8 mouse cellular contexts compared by ENCODE assay signal in genomic region chr1:171288328-171288727, GRCm38 (mm10). TPM values are rescaled to one million over a fixed set of nuclear protein-coding genes. Genes with fewer than 3 reads are reported as not detected.
DNase-seq lines count a peak whose midpoint lies in the region; ATAC-seq lines count a peak whose summit lies in the region.

No protein-coding gene starts in this region.

- peak overlapping the region; percentile 39; the same call in 1 of the 2 replicates for H3K27ac ChIP-seq in liver, embryonic 11.5 days (ENCODE audit: low read depth, low read length)
- 0 out of 2 replicates have a peak overlapping the region, but pooled peaks have one; percentile 6 for H3K27ac ChIP-seq in intestine, embryonic 16.5 days (ENCODE audit: low read length)
- H3K27ac ChIP-seq in neural tube, embryonic 13.5 days (replicated peaks): peak overlapping the region; percentile 97

- no peaks in the 10 kb centered on the region for H3K9me3 ChIP-seq in liver, embryonic 11.5 days (ENCODE audit: control insufficient read depth, low read length)
- no peaks in the 10 kb centered on the region for H3K9me3 ChIP-seq in intestine, embryonic 16.5 days (ENCODE audit: control insufficient read depth, low read length)
- no peaks in the 10 kb centered on the region for H3K9me3 ChIP-seq in neural tube, embryonic 13.5 days

- peak; percentile 26 for DNase-seq in cerebellum, adult 11-12 months
- DNase-seq in cerebellum, postnatal 14 days: no peak
- DNase-seq in liver, embryonic 11.5 days (ENCODE audit: low spot score): no peak
- no peak for DNase-seq in liver
- no peak for DNase-seq in thymus, postnatal 36 days
- no peak for DNase-seq in urinary bladder, postnatal 10 days (ENCODE audit: low spot score)

- H3K9ac ChIP-seq in liver, embryonic 11.5 days (ENCODE audit: low read depth, low read length): peak overlapping the region; percentile 99
- H3K9ac ChIP-seq in intestine, embryonic 16.5 days (ENCODE audit: low read depth, low read length): no peak overlapping the region
- H3K9ac ChIP-seq in neural tube, embryonic 13.5 days: 0 out of 2 replicates have a peak overlapping the region, but pooled peaks have one; percentile 97

- H3K27me3 ChIP-seq in liver, embryonic 11.5 days (replicated peaks; ENCODE audit: control insufficient read depth, insufficient read depth, low read length): no peaks in the 10 kb centered on the region
- H3K27me3 ChIP-seq in intestine, embryonic 16.5 days (replicated peaks; ENCODE audit: control insufficient read depth, insufficient read depth, low read length): no peaks in the 10 kb centered on the region
- no peaks in the 10 kb centered on the region for H3K27me3 ChIP-seq in neural tube, embryonic 13.5 days

- peaks cover 16% of the 10 kb centered on the region for H3K4me1 ChIP-seq in liver, embryonic 11.5 days (replicated peaks; ENCODE audit: control insufficient read depth, insufficient read depth, low read length)
- peaks cover 11% of the 10 kb centered on the region for H3K4me1 ChIP-seq in intestine, embryonic 16.5 days (ENCODE audit: control insufficient read depth, insufficient read depth, low read length)
- H3K4me1 ChIP-seq in neural tube, embryonic 13.5 days (replicated peaks): peaks cover 41% of the 10 kb centered on the region

- 62% methylated on average over 4 of the region's 4 CpGs for WGBS in liver, embryonic 11.5 days
- WGBS in intestine, embryonic 16.5 days: 61% methylated on average over 4 of the region's 4 CpGs
- 61% methylated on average over 4 of the region's 4 CpGs for WGBS in neural tube, embryonic 13.5 days

- H3K36me3 ChIP-seq in liver, embryonic 11.5 days (ENCODE audit: control insufficient read depth, insufficient read depth, low read length): peaks cover 21% of the 10 kb centered on the region; the same call in 1 of the 2 replicates
- peaks cover 8% of the 10 kb centered on the region; the same call in 1 of the 2 replicates for H3K36me3 ChIP-seq in intestine, embryonic 16.5 days (ENCODE audit: control insufficient read depth, insufficient read depth, low read length)
- H3K36me3 ChIP-seq in neural tube, embryonic 13.5 days: peaks cover 54% of the 10 kb centered on the region

- peak overlapping the region; percentile 70 for H3K4me2 ChIP-seq in liver, embryonic 11.5 days
- H3K4me2 ChIP-seq in intestine, embryonic 16.5 days (ENCODE audit: low read depth, low read length): no peak overlapping the region
- H3K4me2 ChIP-seq in neural tube, embryonic 13.5 days: peak overlapping the region; percentile 68

- no peak for ATAC-seq in liver, embryonic 11.5 days (replicated peaks; ENCODE audit: low FRiP score)
- no peak for ATAC-seq in intestine, embryonic 16.5 days
- ATAC-seq in neural tube, embryonic 13.5 days (ENCODE audit: low read depth): no peak

- peak overlapping the region; percentile 98 for H3K4me3 ChIP-seq in liver, embryonic 11.5 days (ENCODE audit: low read depth, low read length)
- H3K4me3 ChIP-seq in intestine, embryonic 16.5 days (ENCODE audit: low read length): no peak overlapping the region; the same call in 1 of the 2 replicates
- peak overlapping the region; percentile 88 for H3K4me3 ChIP-seq in neural tube, embryonic 13.5 days

RNA-seq across cellular contexts. Expression of gene Usp21, which starts 0.5 kb away (rescaled TPM):
- 51.0 and 53.1 TPM in 2 replicates for polyA plus RNA-seq in liver, embryonic 11.5 days (2014; fragmentation: Nextera tagmentation; extraction: Ambion mirVana)
- polyA plus RNA-seq in intestine, embryonic 16.5 days (2015; fragmentation: Nextera tagmentation; extraction: Ambion mirVana): 50.8 and 53.2 TPM in 2 replicates
- 89.3 and 97.3 TPM in 2 replicates for polyA plus RNA-seq in neural tube, embryonic 13.5 days (2015; fragmentation: Nextera tagmentation; extraction: Ambion mirVana)

RNA-seq across cellular contexts. Expression of gene Ufc1, which starts 6.5 kb away (rescaled TPM):
- polyA plus RNA-seq in liver, embryonic 11.5 days (2014; fragmentation: Nextera tagmentation; extraction: Ambion mirVana): 83.7 TPM in 2 replicates
- 98.8 and 103 TPM in 2 replicates for polyA plus RNA-seq in intestine, embryonic 16.5 days (2015; fragmentation: Nextera tagmentation; extraction: Ambion mirVana)
- 124 and 132 TPM in 2 replicates for polyA plus RNA-seq in neural tube, embryonic 13.5 days (2015; fragmentation: Nextera tagmentation; extraction: Ambion mirVana)

RNA-seq across cellular contexts. Expression of gene Ppox, which starts 7.3 kb away (rescaled TPM):
- 131 and 133 TPM in 2 replicates for polyA plus RNA-seq in liver, embryonic 11.5 days (2014; fragmentation: Nextera tagmentation; extraction: Ambion mirVana)
- polyA plus RNA-seq in intestine, embryonic 16.5 days (2015; fragmentation: Nextera tagmentation; extraction: Ambion mirVana): 40.2 and 40.9 TPM in 2 replicates
- polyA plus RNA-seq in neural tube, embryonic 13.5 days (2015; fragmentation: Nextera tagmentation; extraction: Ambion mirVana): 43.1 and 47.2 TPM in 2 replicates

RNA-seq across cellular contexts. Expression of gene B4galt3, which starts 18.2 kb away (rescaled TPM):
- polyA plus RNA-seq in liver, embryonic 11.5 days (2014; fragmentation: Nextera tagmentation; extraction: Ambion mirVana): 49.0 and 50.6 TPM in 2 replicates
- polyA plus RNA-seq in intestine, embryonic 16.5 days (2015; fragmentation: Nextera tagmentation; extraction: Ambion mirVana): 50.0 and 56.5 TPM in 2 replicates
- polyA plus RNA-seq in neural tube, embryonic 13.5 days (2015; fragmentation: Nextera tagmentation; extraction: Ambion mirVana): 94.0 and 97.8 TPM in 2 replicates

RNA-seq across cellular contexts. Expression of gene Ndufs2, which starts 37.1 kb away (rescaled TPM):
- 256 and 262 TPM in 2 replicates for polyA plus RNA-seq in liver, embryonic 11.5 days (2014; fragmentation: Nextera tagmentation; extraction: Ambion mirVana)
- 339 and 373 TPM in 2 replicates for polyA plus RNA-seq in intestine, embryonic 16.5 days (2015; fragmentation: Nextera tagmentation; extraction: Ambion mirVana)
- 257 and 263 TPM in 2 replicates for polyA plus RNA-seq in neural tube, embryonic 13.5 days (2015; fragmentation: Nextera tagmentation; extraction: Ambion mirVana)

Comparison
In these comparisons a context has a peak if more than half of its experiments do, and no peak if none do; other contexts are left out.
1. H3K27ac ChIP-seq: peak in every context shown above with its lines; median percentile 97 in neural tube, embryonic 13.5 days; 39 in liver, embryonic 11.5 days; 6 in intestine, embryonic 16.5 days.